In the genomic region with DNA sequence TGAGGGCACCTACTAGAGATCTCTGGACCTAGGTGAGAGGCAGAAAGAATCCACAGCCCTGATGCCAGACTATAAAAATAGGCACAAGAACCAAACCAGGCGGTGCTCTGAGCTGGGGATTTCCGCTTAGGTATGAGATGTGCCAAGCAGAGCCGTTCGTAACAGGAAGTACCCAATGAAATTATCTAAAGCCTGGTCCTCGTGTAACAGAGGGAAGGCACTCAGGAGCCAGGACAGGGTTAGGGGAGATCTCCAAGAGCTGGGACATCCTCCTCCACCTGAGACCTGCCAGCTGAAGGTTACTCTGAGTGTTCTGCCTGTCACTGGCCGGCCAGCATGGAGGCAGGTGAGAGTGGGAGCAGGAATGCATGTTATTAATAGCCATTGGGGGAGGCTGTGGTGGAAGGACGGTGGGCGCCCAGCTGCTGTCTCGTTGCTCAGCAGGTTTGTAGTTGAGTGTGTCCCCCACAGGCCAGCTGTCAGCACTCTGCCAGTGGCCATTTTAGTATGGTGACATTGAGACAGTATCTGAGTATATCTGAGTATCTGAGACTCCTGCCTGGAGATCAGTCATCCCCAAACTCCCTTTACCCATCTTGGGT, we compare ENCODE assay signal across 10 mouse cellular contexts. TPM values are rescaled to one million over a fixed set of nuclear protein-coding genes. Genes with fewer than 3 reads are reported as not detected.
DNase-seq lines count a peak whose midpoint lies in the region; ATAC-seq lines count a peak whose summit lies in the region.
"Had no signal": no experiment of that assay in that cellular context is flagged by ENCODE, and none has a peak within 500 bp of the region (broad histone marks: within the 10 kb centered on the region; RNA-seq: fewer than 3 reads in every experiment).

No protein-coding gene starts in this region.

- WGBS in lung, embryonic 16.5 days: 61% methylated on average over 9 of the region's 9 CpGs
- 80% methylated on average over 9 of the region's 9 CpGs for WGBS in hindbrain, embryonic 15.5 days
- WGBS in stomach, embryonic 16.5 days: 64% methylated on average over 9 of the region's 9 CpGs

- H3K9ac ChIP-seq in lung, embryonic 16.5 days (ENCODE audit: low read length): no peak overlapping the region
- H3K9ac ChIP-seq in hindbrain, embryonic 15.5 days: no peak overlapping the region
- peak overlapping the region; percentile 56 for H3K9ac ChIP-seq in stomach, embryonic 16.5 days (ENCODE audit: low read length)

- H3K4me1 ChIP-seq in lung, embryonic 16.5 days (replicated peaks; ENCODE audit: control insufficient read depth, insufficient read depth, low read length): peaks cover 38% of the 10 kb centered on the region
- peaks cover 47% of the 10 kb centered on the region for H3K4me1 ChIP-seq in hindbrain, embryonic 15.5 days (replicated peaks)
- peaks cover 27% of the 10 kb centered on the region for H3K4me1 ChIP-seq in stomach, embryonic 16.5 days (ENCODE audit: control insufficient read depth, insufficient read depth, low read length)

- H3K27me3 ChIP-seq in lung, embryonic 16.5 days (ENCODE audit: control insufficient read depth, insufficient read depth, low read depth, low read length): no peaks in the 10 kb centered on the region
- H3K27me3 ChIP-seq in hindbrain, embryonic 15.5 days: no peaks in the 10 kb centered on the region
- no peaks in the 10 kb centered on the region for H3K27me3 ChIP-seq in stomach, embryonic 16.5 days (ENCODE audit: control insufficient read depth, insufficient read depth, low read length)

- H3K9me3 ChIP-seq in lung, embryonic 16.5 days (ENCODE audit: control insufficient read depth, low read length): no peaks in the 10 kb centered on the region
- no peaks in the 10 kb centered on the region for H3K9me3 ChIP-seq in hindbrain, embryonic 15.5 days
- no peaks in the 10 kb centered on the region for H3K9me3 ChIP-seq in stomach, embryonic 16.5 days (replicated peaks; ENCODE audit: control insufficient read depth, low read length)

- H3K4me2 ChIP-seq in lung, embryonic 16.5 days (ENCODE audit: low read depth, low read length): no peak overlapping the region
- H3K4me2 ChIP-seq in hindbrain, embryonic 15.5 days: no peak overlapping the region
- no peak overlapping the region for H3K4me2 ChIP-seq in stomach, embryonic 16.5 days (ENCODE audit: low read depth, low read length)

- no peak for DNase-seq in frontal cortex, postnatal 10 days (ENCODE audit: low spot score in 2 of 2)
- DNase-seq in lung, postnatal 10 days: no peak
- DNase-seq in liver: no peak
- no peak for DNase-seq in ovary, postnatal 10 days (ENCODE audit: low spot score)
- DNase-seq: thymus, postnatal 36 days had no signal

- peak overlapping the region; percentile 81 for H3K27ac ChIP-seq in lung, embryonic 16.5 days (ENCODE audit: low read length)
- peak overlapping the region; percentile 59; the same call in 1 of the 2 replicates for H3K27ac ChIP-seq in hindbrain, embryonic 15.5 days (replicated peaks)
- H3K27ac ChIP-seq in stomach, embryonic 16.5 days (ENCODE audit: low read length): peak overlapping the region; percentile 86
- H3K27ac ChIP-seq: macrophage had no signal

- H3K4me3 ChIP-seq in lung, embryonic 16.5 days (ENCODE audit: low read length): no peak overlapping the region
- no peak overlapping the region for H3K4me3 ChIP-seq in hindbrain, embryonic 15.5 days
- H3K4me3 ChIP-seq in stomach, embryonic 16.5 days (replicated peaks; ENCODE audit: low read length): no peak overlapping the region

- H3K36me3 ChIP-seq in lung, embryonic 16.5 days (ENCODE audit: control insufficient read depth, insufficient read depth, low read length): no peaks in the 10 kb centered on the region
- no peaks in the 10 kb centered on the region for H3K36me3 ChIP-seq in hindbrain, embryonic 15.5 days
- no peaks in the 10 kb centered on the region for H3K36me3 ChIP-seq in stomach, embryonic 16.5 days (ENCODE audit: control insufficient read depth, insufficient read depth, low read length)

- 0 out of 2 replicates have a peak, but pooled peaks have one; percentile 21 for ATAC-seq in frontal cortex, adult (ENCODE audit: low TSS enrichment)
- ATAC-seq in lung, embryonic 16.5 days (ENCODE audit: low read depth): no peak
- no peak for ATAC-seq in hindbrain, embryonic 15.5 days (ENCODE audit: low FRiP score, low read depth)
- ATAC-seq in stomach, embryonic 16.5 days (ENCODE audit: insufficient read depth, low FRiP score): no peak

RNA-seq across cellular contexts. Expression of a gene that starts 17.7 kb away (rescaled TPM):
- polyA plus RNA-seq in lung, embryonic 16.5 days (2015; fragmentation: Nextera tagmentation; extraction: Ambion mirVana): 13.2 and 15.5 TPM in 2 replicates
- 51.8 and 62.3 TPM in 2 replicates for polyA plus RNA-seq in hindbrain, embryonic 15.5 days (2015; fragmentation: Nextera tagmentation; extraction: Ambion mirVana)
- polyA plus RNA-seq in stomach, embryonic 16.5 days (2015; fragmentation: Nextera tagmentation; extraction: Ambion mirVana): 7.0 and 8.2 TPM in 2 replicates
